Mouse (Mus musculus) myocyte (in vitro differentiated cells): ENCODE results near the gene Ncln.

ENCODE experiments used
- CEBPB ChIP-seq: IDR thresholded peaks from 2 replicates; pipeline ENCODE4 v1.6.1; 2011; ENCODE audit warnings: mild to moderate bottlenecking, moderate library complexity; ENCODE audit not compliant: poor library complexity, insufficient read depth, severe bottlenecking
- POLR2A ChIP-seq: IDR thresholded peaks from one replicate; pipeline ENCODE4 v1.6.1; 2011; ENCODE audit warnings: low read depth, mild to moderate bottlenecking, control low read depth, moderate library complexity; ENCODE audit not compliant: insufficient read length
- TCF12 ChIP-seq: IDR thresholded peaks from one replicate; pipeline ENCODE4 v1.6.1; 2011; ENCODE audit warnings: mild to moderate bottlenecking, control low read depth; ENCODE audit not compliant: poor library complexity, insufficient read depth, severe bottlenecking
- USF1 ChIP-seq: IDR thresholded peaks from one replicate; pipeline ENCODE4 v1.6.1; 2011; ENCODE audit warnings: low read depth, mild to moderate bottlenecking, control low read depth, moderate library complexity

DNA sequence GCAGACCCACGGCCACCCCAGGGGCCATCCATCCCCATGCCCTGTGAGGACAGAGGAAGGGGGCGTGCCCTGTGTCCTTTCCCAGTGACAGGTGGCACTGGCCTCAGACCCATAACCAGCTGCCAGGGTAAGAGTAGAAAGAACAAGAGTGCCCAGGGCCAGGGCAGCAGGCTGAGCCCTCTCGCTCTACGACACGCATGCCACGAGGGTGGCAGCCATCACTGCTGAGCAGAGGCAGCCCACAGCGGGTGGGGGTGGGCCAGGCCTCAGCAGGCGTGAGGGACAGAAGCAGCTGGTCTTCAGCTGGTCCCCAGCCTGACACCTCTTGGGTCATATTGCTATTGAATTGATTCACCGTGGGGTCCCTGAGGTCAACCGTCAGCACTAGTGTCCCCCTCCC, 9.7 kb downstream of the Ncln start:
- TF ChIP-seq CEBPB (no peak), POLR2A (no peak), TCF12 (no peak), USF1 (no peak)
